Mouse (Mus musculus) testis, adult 2 months (tissue): Measurements from ENCODE around the gene Cdh23.

Source experiments
- CTCF ChIP-seq: fragments of 200-500 bp; IDR thresholded peaks from 2 replicates; pipeline ENCODE4 v1.5.1; 2012; ENCODE audit warnings: low read depth, mild to moderate bottlenecking, inconsistent platforms, low read length, moderate library complexity; ENCODE audit not compliant: control insufficient read depth, insufficient read depth, insufficient replicate concordance
- POLR2A ChIP-seq: fragments of 200-500 bp; IDR thresholded peaks from 2 replicates; pipeline ENCODE4 v1.6.1; 2012; ENCODE audit warnings: low read depth, mild to moderate bottlenecking, inconsistent platforms, low read length, moderate library complexity; ENCODE audit not compliant: control insufficient read depth

DNA sequence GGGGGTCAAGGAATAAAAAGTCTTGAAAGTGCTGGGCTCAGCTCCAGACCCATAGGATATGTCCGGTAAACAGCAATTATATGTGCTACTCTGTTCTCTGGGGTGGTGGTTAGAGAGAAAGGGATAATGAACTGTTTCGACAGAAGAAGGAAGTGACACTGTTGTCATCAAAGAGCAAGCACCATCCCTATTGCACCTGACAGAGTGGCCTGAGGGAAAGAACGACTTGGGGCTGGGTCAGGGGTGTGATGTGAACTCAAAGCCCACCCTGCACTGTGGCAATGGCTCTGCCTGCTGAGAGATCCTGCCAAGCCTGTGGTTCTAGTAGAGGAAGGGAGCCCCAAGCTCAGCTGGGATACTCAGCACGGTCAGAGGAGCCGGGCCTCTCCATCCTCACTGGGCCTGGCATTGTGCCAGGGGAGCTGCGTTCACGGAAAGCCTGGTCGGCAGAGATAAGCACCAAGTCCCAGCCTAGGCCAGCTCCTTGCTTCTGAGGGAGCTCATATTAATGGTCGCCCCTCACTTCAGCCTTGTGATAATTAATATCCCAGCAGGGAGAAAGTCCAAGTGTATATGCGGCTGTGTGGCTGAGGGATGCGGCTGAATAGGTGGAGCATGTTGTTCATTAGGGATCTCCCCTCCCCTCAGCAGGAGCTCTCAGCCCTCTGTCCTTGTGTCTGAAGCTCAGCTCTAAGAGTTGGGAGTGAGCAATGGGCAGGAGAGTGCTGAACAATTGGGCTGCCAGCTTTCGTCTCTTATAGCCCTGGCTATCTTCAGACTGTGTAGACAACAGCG, 119.0 kb downstream of the Cdh23 start:
- TF ChIP-seq CTCF = no peak
- no peak for TF ChIP-seq POLR2A
